Mouse (Mus musculus) B cell, adult 2 months (primary cell): ENCODE measurements around the gene Zfp451.
"Not testable (repeated sequence)": the region's sequence is repeated elsewhere in the genome, so short reads cannot be mapped to it uniquely, and the experiment has no call there.

Source experiments
- DNase-seq, 2 experiments: peaks; one replicate each; pipeline ENCODE4 v3.0.0; 2022

The Zfp451 gene

DNA sequence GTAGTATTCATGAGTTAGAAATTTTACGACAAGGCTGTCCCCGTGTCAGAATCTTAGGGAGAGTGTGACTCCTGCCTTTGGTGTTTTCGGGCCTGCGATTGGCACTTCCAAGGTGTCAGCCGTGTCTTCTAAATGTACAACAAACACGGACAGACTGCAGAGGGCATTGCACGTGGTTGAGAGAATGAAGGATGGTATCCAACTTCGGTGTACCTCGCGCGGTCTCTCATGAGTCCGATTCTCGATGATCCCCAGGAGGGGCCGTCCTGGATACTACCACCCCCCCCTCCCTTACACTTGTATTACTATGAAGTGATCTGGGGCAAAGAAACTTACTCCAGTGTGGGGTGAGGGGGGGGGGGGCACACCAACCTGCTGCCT, 57.4 kb downstream of the Zfp451 start:
- peak; percentile 9 to 10 for DNase-seq

DNA sequence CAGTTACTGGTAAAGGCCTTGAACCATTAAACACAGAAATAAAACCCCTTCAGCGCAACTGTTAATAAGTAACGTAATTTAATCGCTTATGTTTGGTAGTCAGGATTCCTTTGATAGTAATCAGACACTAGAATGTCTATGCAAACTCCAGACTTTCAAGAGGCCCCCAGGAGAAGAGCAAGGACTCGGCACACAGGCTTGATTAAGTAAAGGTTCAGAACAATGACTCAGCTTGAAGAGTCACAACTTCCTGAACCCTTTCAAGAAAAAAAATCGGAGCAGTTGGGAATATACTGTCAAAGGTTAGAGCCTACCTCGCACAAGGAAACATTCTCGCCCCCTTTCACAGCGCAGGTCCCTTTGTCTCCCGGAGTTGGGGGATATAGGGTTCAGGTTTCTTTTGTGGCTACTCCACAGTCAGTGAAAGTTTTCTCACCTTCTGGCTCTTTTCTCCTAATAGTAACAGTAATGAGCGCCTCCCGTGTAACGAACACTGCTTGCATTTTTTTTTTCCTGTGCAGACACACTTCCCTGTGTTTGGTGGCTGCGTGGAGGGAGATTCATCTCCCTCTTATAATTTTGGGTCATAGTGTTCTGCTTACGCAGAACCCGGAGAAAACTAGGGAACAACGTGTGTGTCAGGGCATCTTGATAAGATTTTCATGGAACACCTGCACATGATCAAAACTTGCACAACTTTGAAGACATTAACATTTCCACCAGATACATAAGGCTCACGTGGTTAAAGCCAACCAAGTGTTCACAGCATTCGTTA, 58.0 kb downstream of the Zfp451 start:
- DNase-seq = no peak

DNA sequence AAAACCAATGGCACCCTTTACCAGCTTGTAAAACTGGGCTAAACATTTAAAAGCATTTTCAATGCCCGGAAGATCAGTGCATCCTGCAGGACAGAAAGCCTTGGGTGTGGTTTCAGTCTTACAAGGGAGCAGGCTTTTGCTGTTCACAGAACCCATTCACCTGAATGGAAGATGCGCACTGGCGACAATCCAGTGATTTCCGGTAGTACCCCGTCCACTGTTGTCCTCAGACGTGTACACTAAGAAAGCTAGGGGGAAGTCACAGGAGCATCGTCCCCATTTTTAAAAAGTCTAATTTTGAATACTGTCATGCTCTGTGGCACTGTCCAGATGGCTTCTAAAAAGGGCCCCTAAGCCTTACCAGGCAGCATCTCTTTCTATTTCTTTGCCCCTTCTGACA, 58.6 kb downstream of the Zfp451 start:
- no peak for DNase-seq

DNA sequence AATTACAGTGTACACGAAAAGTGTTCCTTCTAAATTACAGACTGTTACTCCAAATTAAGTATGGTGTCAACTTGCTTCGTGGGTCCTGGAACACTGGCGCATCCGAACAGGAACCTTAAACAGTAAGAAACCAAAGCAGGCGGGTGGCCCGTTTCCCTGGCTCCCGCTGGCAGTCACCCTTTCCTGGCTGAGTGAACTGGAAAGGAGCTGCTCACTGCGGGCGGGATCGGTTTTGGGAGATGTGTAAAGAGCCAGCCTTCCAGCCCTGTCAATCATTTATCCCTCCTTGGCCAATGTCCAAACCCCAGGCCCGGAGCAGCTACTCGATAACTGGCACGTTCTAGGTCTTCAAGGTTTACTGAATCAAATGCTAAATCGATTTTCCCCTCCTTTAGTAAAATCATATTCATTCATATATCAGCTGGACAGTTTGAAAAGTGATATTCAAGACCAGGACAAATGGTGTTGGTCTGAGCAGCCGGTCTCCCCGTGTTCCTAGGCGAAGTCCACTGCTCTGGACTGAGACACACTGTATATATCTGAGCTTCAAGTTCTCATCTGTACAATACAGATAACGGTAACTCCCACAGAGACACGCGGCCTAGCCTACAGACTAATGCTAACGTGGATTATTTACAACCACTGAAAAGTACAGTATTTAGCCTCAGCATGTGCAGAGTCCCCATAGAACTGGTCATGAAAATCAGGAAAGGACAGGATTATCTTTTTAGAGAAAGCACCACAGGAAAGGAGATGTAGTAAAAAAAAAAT, 59.2 kb downstream of the Zfp451 start:
- no peak for DNase-seq

DNA sequence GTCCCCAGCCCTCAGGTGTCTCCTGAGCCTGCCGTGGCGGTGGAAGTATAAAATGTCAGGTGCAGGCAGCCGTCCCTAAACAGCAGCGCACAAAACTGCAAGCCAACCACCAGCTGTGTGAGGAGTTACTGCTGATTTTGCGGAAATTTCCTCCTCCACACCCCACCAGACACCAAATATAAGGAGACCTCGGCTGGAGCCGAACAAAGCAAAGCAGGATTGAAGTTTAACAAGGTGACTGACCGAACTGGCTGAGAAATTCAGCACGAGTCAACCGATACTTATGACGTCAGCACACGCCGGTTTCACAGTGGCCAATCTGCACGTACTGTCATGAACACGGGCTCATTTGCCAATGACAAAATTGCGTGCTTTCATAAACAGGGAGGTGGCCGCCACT, 60.3 kb downstream of the Zfp451 start:
- no peak for DNase-seq

DNA sequence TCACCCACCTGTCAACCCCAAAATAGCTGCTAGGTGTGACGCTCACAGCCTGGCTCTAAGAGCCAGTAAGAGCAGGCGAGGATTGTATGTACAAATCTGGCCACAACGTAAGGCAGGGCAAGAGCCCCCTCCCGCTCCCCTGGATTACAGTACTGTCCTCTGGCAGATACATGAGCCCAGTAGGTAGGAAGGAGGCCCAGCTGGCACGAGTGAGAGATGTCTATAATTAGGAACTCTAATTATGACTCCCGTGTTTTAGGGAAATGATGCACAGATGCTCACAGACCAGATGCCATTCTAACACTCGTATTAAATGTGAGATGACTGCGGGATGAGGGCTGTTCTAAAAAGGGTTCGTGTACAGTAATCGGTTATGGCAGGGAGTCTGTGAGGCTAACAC, 63.1 kb downstream of the Zfp451 start:
- no peak for DNase-seq

DNA sequence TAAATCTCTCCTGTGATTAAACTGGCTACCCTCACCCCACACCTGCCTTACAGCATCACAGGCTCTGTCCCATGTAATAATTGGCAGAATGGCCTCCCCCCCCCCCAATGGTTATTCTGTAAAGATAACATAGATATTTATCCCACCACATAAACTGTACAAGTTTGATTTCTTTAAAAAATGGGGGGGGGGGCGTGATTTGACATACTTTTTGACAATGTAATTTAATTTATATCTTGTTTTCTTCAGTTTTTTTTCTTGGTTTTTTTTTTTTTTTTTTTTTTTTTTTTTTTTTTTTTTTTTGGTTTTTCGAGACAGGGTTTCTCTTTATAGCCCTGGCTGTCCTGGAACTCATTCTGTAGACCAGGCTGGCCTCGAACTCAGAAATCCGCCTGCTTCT, 64.7 kb downstream of the Zfp451 start:
- DNase-seq = not testable (repeated sequence)

DNA sequence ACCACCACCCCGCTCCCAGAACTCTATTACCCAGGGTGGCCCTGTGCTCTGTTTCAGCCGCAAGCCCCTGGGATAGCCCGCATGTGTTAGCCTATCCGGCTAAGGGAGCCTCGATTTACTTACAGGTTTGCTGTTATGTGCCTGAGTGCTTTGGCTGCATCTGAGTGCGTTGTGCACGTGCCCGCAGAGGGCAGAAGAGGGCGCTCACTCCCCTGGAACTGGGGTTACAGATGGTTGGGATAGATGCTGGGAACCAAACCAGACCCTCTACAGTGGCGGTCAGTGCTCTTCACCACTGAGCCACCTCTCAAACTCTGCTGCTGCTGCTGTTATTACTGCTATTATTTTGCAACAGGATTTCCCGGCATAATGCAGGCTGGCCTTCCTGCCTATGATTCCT, 65.3 kb downstream of the Zfp451 start:
- no peak for DNase-seq

DNA sequence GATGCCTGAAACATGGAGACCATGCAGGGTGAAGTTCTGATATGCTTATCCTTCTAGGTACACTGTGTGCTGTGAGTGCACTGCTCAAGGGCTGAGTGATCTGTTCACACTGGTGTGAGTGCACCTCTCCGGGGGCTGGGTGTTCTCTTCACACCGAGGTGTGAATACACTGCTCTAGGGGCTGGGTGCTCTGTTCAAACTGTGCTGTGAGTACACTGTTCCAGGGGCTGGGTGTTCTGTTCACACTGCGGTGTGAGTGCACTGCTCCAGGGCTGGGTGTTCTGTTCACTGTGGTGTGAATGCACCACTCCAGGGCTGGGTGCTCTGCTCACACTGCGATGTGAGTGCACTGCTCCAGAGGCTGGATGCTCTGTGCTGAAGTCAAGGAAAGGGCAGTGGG, 68.5 kb downstream of the Zfp451 start:
- no peak for DNase-seq

DNA sequence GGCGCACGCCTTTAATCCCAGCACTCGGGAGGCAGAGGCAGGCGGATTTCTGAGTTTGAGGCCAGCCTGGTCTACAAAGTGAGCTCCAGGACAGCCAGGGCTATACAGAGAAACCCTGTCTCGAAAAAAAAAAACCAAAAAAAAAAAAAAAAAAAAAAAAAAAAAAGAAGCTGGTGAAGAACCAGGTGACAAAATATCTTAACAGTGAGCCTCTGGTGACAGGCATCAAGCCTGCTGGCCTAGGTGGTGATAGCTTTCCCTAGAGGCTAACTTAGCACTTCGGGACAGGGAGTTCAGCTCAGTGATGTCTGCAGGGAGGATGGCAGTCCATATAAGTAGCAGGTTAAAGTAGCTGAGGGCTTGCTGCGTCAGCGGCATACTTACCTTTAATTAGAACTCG, 69.6 kb downstream of the Zfp451 start:
- not testable (repeated sequence) for DNase-seq

DNA sequence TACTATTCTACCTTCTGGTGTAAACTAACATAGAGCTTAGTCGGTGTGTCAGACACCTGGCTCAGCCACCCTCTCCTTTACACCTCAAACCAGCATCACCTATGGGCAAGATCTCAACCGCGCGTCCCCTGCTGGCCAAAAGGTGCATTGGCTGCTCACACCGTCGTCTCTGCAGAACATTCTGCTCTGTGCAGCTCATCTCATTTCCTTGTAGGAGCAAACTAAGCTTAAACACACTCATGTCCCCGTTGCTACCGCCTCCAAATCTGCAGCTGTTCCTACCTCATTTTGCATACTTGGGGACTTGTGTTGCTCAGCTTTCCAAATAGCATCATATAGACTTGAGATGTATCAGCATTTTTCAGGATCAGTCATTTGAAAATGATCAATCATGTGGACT, 71.5 kb downstream of the Zfp451 start:
- peak; percentile 33 to 48 for DNase-seq

DNA sequence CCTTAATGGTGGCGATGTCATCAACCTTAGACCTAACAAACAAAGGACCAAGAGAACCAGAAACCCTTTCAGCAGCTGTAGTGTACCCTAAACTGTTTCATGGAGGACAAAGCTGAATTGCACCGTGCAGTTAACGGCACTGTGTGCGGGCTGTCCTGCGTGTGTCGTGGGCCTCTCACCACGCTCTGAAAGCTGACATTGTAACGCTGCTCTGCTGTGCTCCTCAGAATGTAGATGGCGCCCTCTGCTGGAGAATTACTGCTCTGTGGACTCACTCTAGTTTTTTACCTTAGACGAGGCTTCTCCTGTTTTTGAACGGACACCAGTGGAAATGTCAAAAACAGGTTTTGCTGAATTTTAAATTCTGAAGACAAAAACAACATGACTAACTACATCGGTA, 75.1 kb downstream of the Zfp451 start:
- peak; percentile 81 to 83 for DNase-seq

DNA sequence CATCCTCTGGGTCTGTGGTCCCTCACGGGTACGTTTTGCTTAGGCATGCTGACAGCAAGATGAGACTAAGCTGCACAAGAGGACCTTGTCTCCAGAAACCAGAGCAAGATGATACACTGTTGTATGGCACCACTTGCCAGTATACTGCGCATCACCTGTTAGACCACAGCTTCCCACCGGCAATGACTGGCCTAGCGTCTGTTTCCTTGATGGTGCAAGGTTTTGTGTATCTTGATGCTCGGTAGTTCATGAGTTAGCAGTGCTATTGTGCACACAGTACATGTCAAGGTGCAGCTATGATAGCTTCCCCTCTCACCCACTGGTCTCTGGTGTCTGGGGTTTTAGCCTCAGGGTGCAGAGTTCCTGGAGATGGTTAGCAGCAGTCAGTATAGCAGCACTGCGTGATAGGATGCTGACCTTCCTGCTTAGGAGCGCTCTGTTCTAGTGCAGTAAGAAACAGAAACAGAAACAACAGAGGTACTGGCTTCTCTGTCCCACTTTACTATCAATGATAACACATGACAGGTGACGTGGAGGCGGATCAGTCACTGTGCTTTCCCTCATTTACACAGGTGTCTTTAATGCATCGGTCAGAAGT, 75.6 kb downstream of the Zfp451 start:
- DNase-seq = no peak

DNA sequence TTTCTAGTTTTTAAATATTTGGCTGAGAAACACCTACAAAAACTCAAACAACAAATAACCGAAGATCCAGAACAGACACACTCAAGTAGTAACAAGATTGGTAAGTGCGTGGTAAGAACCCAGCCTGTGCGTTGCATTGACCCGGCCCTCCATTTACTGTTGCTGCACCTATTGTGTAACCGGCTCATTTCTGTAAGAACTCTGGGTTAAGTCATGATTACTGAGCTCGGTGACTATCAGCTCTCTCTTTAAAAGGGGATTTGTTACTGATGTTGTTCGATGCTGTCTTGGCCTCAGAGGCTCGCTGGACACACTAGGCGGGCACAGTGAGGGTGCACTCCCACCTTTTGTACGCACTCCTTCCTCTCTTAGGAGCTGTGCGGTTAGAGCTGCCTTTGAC, 76.1 kb downstream of the Zfp451 start:
- DNase-seq = no peak

DNA sequence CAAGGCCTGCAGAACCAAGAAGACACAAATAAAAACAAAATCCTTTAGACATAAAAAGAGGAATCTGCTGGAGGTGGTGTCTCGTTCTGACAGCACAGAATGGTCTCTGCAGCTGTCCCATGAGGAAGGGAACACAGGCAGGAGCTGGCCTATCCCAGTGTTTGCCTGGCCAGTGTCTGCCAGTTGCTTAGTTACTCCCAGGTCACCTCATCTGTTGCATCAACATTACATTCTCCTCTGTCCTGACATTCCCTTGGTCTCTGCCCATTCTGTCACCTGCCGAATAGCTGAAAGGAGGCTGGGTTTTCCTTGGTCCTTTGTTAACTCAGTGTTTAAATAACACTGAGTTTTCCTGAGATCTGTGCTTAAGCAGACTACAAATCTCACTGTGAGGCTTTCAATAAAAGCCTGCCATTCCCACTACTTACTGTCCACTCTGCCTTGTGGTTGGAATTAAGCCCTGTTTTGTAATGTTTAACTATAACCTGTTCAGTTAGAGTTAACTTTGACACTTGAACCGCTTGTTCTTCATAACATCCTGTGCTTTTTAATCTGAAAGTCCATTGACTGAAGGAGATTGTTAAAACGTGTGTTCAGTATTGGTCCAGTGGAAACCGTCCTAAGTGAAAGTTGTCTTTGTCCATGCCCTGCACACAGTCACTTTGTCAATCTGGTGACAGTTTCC, 80.3 kb downstream of the Zfp451 start:
- no peak for DNase-seq

DNA sequence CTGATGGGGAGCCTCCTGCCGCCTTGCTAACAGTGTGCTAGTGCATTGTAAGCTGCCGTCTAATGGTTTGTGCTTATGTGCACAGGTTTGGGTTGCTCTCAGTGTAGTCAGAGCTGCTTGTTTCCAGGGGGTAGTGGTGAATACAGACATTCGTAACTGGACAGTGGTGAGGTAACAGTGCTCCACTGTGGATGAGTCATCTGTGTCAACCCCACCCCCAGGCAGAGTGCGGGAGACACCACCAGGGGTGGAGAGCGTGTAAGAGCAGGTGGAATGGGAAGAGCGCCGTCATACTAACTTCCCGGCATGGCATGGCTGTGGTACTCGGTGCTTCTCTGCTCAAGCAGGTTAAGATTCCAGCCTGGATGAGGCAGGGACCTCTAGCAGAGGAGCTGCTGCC, 81.4 kb downstream of the Zfp451 start:
- no peak for DNase-seq

DNA sequence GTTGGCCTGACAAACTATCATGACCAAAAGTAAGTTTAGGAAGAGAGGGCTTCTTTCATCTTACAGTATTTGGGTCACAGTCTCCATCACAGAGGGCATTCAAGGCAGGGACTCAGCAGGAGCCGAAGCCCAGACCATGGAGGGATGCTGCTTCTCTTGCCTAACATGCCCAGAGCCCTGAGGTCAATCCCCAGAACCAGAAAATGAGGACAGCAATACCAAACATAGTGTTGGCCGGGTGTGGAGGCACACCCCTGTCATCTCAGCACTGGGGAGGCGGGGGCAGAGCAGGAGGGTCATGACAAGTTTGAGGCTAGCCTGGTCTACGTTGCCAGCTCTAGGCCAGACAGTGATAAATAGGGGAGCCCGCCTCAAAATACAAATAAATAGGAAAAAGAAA, 89.3 kb downstream of the Zfp451 start:
- no peak for DNase-seq

DNA sequence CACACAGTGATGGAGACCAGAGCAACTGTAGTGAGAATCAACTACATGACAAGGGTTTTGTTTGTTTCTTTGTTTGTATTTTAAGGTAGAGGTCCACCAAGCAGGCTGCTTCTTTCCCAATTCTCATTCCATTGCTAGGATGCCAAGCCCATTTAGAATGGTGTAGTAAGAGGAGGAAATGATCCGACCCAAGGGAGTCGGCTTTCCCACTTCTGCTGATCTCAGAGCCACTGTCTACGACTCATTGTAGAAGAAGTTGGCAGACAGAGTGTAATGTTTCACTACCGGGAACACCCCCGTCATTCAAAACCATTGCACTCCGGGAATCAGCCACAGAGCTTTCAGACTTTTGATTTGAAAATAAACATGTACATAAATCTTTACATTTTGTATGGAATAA, 89.9 kb downstream of the Zfp451 start:
- DNase-seq = no peak

DNA sequence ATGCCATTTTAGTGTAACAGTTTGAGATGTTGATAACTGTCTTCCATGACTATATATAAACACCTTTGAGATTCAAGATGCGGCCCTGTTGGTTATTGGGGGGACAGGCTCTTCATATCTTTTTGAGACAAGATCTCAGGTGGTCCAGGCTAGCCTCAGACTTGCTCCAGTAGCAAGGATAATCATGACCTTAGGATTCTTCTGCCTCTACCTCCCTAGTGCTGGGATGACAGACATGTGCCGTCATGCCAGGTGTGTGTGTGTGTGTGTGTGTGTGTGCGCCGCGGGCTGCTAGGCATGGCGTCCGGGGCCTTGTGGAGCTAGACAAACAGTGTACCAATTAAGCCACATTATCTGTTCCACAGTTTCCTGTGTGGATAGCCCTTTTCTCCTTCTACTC, 93.4 kb downstream of the Zfp451 start:
- no peak for DNase-seq

DNA sequence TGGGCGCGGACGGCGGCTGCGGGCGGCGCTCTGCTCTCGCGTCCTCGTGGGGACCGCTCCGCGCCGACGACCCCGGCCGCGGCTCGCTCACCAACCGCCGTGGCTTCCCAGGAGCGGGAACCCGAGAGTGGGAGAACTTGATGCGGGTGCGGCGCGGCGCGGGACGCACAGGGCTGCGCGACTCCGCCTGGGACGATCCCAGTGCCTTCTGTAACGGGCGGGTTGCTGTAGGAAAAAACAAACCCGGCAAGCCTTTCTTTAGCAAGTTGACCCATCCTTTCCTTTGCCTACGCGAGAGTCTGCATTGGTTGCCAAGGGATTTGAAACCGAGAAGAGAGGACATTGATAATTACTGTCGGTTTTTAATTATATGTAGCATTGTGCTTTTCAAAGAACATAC, 94.2 kb downstream of the Zfp451 start:
- no peak for DNase-seq

DNA sequence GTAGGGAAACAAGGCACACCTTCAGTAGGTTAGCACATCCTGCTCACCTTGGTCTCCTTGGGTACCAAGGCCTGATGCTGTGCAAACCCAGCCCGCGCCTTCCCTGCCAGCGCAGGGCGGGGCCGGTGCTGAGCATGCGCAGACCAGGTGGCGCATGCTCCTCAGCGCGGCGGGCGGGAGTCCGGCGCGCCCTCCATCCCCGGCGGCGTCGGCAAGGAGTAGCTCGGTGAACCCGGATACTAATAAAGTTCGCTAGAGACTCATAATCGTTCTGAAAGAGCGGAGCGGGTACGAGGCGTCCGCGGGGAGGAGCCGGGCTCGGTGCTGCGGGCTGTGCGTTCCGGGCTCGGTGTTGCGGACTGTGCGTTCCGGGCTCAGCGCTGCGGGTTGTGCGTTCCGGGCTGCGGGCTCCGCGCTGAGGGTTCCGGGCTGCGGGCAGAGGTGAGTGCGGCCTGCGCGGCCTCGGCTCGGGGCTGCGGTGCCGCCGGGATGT, 94.6 kb downstream of the Zfp451 start, which contains the start of gene Rab23:
TSS of gene Rab23 (plus strand) at position 155 of the 493 bp plus-strand sequence.
- peak; percentile 74 to 80 for DNase-seq

DNA sequence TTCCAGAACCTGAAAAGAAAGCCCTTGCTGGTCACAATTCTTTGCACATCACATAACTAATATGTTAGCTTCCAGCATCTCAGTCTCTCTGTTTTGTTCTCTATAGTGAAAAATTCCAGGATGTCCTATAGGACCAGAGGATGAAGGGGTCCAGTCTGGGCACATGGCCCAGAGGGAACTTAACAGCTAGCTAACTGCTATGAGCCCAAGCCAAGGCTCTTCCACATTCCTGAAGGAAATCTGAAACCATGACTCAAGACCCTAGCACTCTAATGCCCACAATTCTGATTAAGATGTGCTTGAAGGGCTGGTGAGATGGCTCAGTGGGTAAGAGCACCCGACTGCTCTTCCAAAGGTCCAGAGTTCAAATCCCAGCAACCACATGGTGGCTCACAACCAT, 96.8 kb downstream of the Zfp451 start:
- no peak for DNase-seq

DNA sequence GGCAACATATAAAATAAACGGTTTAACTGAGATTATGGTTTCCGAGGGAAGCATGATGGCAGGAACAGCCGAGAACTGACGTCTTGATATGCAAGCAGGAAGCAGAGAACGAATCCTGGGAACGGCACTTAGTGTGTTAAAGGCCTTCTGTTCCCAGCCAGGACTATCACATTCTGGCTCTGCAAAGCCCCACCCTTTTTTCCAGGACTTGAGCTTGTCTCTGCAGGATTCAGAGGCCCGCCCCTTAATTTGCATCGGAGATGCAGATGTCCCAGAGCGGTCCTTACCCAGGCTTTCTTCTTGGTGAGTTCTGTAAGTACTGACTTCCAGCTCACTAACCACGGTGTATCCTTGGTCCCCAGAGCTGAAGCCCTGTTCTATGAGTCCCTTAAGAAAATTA, 99.6 kb downstream of the Zfp451 start:
- DNase-seq = no peak
